Mouse (Mus musculus) layer of hippocampus, adult 18-20 months (tissue): Measurements from ENCODE around the gene Vwc2. TPM values are rescaled to one million over a fixed set of nuclear protein-coding genes. Genes with fewer than 3 reads are reported as not detected.

Experiments used
- DNase-seq, 2 experiments: peaks; one replicate each; pipeline ENCODE4 v3.0.0; 2022; ENCODE audit warnings: low spot score in 2 of 2
- long read RNA-seq: library from polyadenylated mRNA; stranded (forward); transcript quantifications from one replicate; pipeline ENCODE4 v2.0.0, GENCODE M21; 2021
- total RNA-seq, 2 experiments: library from RNA; stranded (reverse); gene quantifications; 2 replicates each; pipeline ENCODE4 v1.2.3; 2021

Vwc2 gene
- 1 to 10 TPM; 5.4 to 5.5 TPM for total RNA-seq
- long read RNA-seq, transcript Vwc2-202 (4 exons, 3,371 nt) = major isoform, 6 of 6 reads
- long read RNA-seq, partial matches to known transcripts = 0 of 6 reads
- long read RNA-seq, other reads (novel, unspliced or antisense) = 0 of 6 reads

GRCm38 (mm10) chr11:11113576-11114233, at the start of gene Vwc2:
Gene Vwc2 (plus strand): TSS chr11:11114223.
- peak in 1 of 2 experiments; percentile 42 for DNase-seq

DNA sequence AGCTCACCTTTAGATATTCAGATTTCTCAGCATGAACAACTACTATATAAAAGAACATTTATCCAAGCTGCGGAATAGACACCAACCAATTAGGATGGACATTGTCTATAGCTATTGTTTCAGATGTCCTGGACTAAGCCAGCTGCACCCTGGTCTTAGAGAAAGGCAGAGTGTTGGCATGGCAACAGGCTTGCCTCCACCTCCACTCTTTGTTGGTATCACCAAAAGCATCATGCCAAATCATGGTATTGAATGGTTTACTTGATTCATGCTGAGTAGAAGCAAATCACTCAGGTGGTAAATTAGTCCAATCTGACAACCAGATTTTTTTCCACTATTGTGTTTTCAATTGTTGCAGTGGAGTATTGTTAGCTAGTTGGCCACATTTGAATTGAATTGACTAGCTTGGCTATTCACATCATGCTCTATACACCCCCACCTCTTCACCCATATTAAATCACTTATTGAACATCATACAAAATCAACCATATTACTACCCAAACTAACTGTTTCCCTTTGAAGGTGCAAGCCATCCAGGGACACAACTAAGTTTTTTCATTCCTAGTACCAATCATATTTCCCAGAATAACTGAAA, 25.8 kb upstream of the Vwc2 start:
- DNase-seq = no peak

- no peak for DNase-seq
Observed at GRCm38 (mm10) chr11:11097606-11098005, 16.4 kb upstream of the Vwc2 start.

DNA sequence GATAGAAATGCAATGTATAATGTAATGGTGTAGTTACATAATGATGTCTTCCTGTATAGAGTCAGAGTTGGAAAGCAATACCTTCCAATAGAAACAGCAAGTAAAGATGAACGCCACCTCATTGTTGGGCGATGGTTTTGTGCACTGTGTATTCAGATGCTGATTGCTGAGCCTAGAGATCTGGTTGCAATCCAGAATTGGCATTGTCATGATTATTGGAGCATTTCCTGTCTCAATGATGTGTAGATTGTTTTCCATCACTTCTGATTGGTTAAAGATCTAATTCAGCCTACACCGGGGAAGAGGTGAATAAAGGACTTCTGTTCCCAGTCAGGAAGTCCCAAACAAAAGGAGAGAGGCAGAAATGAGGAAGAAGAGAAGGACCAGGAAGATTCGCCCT, 15.7 kb upstream of the Vwc2 start:
- no peak for DNase-seq

DNA sequence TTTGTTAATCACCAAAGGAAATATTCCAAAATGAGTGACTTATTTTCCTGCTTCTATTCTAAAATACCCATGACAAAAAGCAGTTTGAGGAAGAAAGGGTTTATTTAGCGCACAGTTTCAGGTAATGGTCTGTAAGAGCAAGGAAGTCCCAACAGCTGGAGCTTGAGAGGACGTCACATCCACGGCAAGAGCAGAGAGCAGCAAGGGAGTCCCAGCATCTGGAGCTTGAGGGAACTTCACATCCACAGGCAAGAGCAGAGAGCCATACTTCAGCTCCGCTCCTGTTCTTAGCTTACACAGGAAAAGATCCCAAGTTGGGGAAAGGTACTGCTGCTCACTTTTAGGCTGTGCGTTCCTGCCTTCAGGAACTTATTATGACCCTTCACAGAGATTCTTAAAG, 15.0 kb upstream of the Vwc2 start:
- no peak for DNase-seq

DNA sequence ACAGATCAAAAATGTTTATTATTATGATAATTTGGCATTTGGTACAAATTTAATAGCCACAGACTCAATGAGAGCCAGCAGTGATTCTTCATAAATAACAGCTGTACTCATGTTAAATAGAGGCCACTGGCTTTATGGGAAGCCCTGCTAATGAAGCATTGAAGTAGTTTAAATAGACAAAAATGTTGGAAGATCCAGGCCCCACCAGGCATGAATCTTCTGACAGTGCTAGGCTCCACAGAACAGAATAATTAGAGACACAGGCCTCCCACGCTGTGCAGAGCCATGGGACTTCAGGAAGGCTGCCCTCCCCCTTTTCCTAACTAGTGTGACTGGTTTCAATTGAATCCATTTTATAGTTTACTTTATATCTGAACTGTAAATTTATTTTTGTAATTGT, 11.8 kb upstream of the Vwc2 start:
- no peak for DNase-seq

DNA sequence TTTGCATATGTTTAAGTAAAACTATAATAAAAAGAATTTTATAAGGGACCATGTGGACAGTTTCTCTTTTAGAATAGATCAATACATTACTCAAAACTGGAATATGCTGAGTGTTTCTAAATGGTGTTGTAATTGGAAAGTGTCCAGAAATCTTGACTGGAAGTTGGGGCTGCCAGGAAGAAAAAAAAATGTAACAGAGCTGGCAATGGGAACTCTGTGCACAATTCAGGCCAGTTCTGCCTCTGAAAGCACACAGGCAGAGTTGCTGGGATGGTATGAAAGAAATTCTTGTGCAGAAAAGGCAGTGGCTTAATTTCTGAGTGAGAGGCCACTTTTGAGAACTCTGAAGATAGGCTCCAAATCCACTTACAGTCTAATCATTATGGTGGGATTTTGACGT, 11.4 kb upstream of the Vwc2 start:
- no peak for DNase-seq

DNA sequence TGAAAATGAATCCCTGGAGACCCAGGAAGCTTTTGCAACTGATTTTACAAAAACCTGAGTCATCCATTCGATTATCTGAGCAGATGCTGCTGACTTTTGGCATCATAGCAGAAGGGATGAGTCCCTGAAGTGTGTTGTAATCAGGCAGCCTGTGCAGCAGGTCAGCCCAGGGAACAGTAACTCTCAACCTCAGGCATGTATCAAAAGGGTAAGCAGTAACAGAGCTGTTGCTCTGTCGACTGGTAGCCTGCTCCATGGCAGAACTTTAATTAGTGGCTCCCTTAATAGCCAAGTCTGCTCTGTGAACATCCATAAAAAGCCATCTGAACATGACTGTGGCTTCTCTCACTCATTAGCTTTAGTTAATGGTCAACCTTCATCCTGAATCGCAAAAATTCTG, 5.1 kb upstream of the Vwc2 start:
- no peak for DNase-seq

- no peak for DNase-seq
Observed at GRCm38 (mm10) chr11:11114234-11115030, 409 bp downstream of the Vwc2 start.

DNA sequence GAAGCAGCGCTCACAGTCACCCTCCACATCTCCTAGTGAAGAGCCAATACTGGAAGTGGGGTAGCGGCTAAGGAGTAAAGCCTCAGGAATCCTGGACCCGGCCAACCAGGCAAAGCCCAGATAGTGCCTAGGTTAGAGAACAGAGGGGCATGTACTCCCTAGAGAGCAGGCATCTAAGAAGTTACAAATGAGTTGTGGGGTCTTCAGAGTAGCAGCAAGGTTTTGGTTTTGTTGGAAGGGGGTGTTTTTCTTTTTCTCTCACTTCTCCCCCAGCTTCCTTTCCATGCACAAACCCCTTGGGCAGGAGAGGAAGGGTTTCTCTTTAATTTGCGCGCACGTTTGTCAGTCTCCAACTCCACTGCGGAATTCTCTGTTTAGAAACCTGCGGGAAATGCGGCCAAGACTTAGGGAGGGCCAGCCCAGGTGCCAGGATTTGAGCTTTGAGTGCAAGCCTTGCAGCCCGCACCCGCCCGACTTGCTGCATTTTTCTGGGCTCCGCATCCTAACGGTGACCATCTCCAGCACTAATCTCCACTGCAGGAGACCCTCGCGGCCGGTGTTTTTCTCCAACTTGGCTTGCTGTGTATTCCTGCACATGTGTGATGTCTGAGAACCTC, 1.1 kb downstream of the Vwc2 start:
- no peak for DNase-seq

GRCm38 (mm10) chr11:11115648-11116590, 1.9 kb downstream of the Vwc2 start:
- DNase-seq = peak in 1 of 2 experiments; percentile 15

GRCm38 (mm10) chr11:11116736-11117135, 2.7 kb downstream of the Vwc2 start:
- no peak for DNase-seq

GRCm38 (mm10) chr11:11122866-11123265, 8.8 kb downstream of the Vwc2 start:
- DNase-seq = no peak

- peak; percentile 36 to 69 for DNase-seq
Observed at GRCm38 (mm10) chr11:11131414-11132077, 17.5 kb downstream of the Vwc2 start.

- DNase-seq = no peak
Observed at GRCm38 (mm10) chr11:11140622-11141021, 26.6 kb downstream of the Vwc2 start.

- no peak for DNase-seq
Observed at GRCm38 (mm10) chr11:11152681-11153080, 38.7 kb downstream of the Vwc2 start.

- no peak for DNase-seq
Observed at GRCm38 (mm10) chr11:11171396-11171795, 57.4 kb downstream of the Vwc2 start.

GRCm38 (mm10) chr11:11175259-11175658, 61.2 kb downstream of the Vwc2 start:
- no peak for DNase-seq

DNA sequence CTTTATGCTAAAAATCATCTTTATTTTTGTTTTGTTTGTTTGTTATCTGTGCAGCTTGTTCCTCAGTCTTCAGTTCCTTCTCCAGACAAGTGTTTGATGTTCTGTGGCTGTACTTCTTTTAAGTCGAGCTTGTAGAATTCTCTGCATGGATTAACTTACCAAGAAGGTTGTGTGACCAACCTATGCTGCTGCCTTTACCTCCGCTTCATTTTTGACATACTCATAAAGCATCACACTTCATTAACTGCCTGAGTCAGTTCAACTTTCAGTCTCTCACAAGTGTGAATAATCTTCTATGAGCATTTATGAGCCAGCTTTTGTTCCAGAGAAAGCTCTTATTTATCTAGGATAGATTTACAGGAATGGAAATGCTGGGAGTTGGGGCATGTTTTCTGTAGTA, 68.7 kb downstream of the Vwc2 start:
- no peak for DNase-seq

DNA sequence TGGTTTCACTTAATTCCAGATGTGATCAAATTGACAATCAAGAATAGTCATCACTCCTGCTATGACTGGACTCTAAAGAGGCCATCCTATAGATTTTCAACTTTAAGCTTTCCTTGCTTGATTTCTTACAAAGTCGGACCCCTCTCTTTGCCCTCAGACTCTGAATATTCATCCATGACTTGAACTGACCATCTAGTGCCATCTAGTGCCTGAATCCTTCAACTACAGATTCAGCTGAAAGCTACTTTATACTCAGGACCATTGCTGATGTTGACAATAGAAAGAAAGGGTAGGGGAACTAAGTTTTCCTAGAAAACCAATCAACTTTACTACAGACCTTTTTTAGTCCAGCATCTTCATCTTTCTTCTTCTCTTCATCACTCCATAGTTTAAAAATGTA, 109.1 kb downstream of the Vwc2 start:
- DNase-seq = peak in 1 of 2 experiments; percentile 25
